Mouse (Mus musculus) spleen, adult 2 months (tissue): ENCODE measurements around the gene Nif3l1.

Experiments
- CTCF ChIP-seq: fragments of 200-500 bp; IDR thresholded peaks from 2 replicates; pipeline ENCODE4 v1.5.1; 2011; ENCODE audit warnings: mild to moderate bottlenecking, inconsistent platforms; ENCODE audit not compliant: insufficient read depth, insufficient read length, insufficient replicate concordance; ENCODE audit errors: extremely low read depth
- POLR2A ChIP-seq: fragments of 200-500 bp; IDR thresholded peaks from 2 replicates; pipeline ENCODE4 v1.6.1; 2011; ENCODE audit warnings: low read depth, low read length, inconsistent platforms

GRCm38 (mm10) chr1:58408141-58408540 is 36.8 kb upstream of the Nif3l1 start:
- TF ChIP-seq CTCF (no peak), POLR2A (no peak)
